Mouse (Mus musculus): Measurements from ENCODE around the gene Ulk4.

Gene Ulk4

DNA sequence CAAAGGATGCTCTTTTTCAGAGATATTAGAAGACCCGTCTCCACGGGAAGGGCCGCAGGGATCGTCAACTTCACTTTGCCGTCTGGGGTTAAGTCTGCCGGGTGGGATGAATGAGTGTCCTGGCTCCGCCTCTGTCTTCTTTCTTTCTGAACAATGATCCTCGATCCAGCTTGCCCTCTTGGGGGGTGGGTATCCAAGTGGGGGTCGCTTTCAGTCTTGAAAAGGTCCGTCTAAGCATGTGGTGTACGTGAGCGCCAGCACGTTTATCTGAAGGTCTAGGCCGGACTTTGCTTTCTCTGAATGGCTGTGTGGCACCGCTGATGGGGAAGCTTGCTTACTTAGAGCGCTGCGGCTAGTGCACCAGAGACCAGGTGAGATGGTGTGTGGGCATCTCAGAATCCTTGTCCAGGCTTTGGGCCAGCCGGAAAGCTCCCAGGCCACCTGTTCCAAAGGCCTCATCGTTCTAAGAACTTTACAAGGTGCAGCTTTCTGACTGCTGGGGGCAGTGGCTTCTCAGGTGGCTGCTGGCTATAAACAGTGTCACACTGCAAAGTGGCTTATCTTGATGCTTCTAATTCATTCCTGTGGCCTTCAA lies 23.1 kb upstream of the Ulk4 start:
- no peak for DNase-seq (ENCODE audit: low spot score)

DNA sequence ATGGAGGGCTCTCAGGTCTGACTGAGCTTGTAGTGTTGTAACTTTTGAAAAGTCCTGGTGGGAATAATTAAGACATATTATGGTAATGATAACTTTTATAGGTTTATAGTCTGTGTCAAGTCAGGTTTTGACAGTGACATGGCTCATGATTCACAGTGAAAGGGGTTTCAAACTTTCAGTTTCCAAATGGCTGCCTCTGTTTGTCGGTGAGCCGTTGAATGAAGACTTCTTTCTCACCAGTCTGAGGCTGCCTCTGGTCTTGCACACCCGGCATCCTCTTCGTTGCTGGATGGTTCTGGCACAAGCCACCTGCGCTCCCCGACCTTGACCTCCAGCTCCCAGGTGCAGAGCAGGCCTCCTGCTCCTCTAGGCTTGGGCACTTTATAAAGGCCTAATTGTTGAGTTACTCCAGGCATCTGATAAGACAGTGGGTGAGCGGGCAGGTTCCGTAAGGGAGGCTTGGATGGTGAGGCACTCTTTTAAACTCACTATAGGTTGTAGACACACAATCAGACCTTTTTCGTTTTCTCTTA lies 22.3 kb upstream of the Ulk4 start:
- no peak for DNase-seq (ENCODE audit: low spot score)

DNA sequence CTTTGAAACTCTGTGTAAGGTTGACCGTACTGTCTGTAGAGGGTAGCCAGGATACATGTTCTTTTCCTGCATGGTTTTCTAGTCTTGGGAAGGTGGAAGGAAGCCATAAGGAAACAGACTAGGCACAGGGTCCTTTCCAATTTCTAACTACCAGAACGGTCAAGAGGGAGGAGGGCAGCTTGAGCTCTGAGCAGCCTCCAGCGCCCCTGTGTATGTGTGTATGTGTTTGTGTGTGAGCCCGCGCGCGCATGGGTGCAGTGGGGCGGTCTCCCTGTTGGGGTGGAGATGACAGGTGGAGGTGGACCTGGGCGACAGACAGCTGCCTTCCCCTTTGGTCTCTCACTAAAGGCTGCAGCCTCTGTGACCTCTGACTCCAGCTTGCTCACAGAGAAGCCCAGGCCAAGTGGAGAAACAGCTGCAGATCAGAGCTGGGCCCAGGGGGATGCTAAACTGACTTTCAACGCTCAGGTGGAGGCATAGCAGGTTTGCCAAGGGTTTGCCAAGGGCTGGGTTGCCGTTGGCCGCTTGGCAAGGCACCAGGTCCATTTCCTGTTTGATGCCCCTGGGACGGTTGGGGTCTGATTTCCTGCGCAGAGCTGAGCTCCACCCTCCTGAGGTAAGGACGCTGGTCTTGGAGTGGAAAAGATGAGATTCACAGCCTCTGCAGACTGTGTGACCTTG lies 21.6 kb upstream of the Ulk4 start:
- DNase-seq (ENCODE audit: low spot score), result no peak

DNA sequence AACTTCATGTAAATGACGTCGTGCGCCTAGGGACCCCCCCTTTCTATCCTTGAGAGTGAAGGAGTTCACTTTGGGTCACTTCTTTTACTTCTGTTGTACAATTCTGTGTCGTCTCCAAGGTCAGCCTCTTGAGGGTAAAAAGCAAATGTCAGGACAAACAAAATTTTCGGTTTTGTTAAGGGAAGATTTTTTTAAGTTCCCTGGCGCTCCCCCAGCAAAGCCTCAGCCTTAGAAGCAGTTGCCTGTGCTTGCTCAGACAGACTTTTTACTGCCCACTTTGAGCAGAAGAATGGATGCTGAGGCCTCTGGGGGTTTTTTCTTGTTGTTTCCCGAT lies 21.0 kb upstream of the Ulk4 start:
- no peak for DNase-seq (ENCODE audit: low spot score)

DNA sequence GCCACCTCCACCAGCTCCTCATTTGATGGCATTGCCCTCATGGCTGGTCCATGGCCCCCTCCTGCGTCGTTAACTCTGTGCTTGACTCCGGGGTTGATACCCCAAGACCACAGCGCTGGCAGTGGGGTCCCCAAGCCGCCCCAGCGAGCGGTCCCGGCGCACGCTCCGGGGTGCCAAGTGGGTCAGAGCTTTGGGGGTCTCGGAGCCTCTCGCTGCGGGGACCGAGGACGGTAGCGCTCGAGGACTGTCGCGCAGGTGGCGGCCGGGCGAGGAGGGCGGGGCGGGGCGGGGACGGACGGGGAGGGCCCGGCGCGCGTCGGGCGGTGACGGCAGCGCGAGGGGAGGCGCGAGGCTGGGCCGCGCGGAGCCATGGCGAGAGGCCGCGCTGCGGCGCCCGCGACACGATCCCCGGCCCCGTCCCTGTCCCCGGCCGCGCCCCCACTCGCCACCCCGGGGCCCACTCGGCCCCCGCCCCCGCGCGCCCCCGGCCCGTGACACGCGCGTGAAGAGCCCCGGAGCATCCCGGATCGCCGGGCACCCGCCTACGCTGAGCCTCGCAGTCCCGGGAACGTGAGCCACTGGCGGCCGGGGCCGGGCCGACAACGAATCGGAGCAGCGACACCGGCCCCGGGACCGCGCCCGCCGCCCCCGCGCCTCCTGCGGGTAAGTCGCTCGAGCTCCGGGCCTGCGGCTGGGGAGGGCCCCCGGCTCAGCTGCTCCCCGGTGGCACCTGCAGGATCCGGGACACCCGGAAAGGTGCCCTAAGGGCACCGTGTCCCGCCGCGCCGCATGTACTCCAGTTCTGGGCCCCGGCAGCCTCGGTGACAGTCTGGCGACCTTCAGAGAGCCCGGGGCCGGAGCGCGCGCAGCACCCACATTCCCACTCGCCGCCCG lies 20.4 kb upstream of the Ulk4 start, which contains the start of gene Trak1:
Gene Trak1 (plus strand): TSS at position 332 of the 894 bp plus-strand sequence.
- no peak for DNase-seq (ENCODE audit: low spot score)

DNA sequence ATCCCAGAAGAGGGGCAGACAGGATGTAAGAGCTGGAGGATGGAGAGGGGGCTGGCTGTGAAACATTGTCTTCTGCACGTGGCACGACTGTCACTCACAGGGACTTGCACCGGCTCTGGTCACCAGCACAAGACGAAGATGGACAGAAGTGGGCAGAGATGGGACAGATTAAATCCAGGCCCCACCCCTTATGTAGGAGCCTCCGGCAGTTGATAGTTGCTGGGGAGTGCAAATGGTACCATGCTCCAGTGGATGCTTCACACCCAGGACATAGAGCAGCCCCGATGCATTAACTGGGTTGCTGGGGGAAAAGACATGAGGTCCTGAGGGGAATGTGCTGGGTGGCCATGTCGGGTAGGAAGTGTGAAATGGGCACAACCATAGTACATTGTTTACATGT lies 18.2 kb upstream of the Ulk4 start:
- no peak for DNase-seq (ENCODE audit: low spot score)

DNA sequence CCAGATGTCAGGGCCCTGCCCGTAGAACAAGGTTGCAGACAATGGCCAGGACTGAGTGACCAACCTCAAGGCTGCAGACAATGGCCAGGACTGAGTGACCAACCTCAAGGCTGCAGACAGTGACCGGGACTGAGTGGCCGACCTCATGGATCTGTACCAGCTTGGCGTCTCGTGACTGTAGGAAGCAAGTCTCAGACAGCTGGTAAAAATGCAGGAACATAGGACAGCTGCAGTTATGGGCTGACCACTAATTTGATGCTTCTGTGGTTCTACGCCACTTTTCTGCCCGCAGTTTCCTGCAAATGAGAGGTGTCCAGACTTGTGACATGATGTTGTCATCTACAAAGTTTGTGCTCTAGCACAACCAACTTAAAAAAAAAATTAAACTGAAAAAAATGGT lies 16.2 kb upstream of the Ulk4 start:
- no peak for DNase-seq (ENCODE audit: low spot score)

DNA sequence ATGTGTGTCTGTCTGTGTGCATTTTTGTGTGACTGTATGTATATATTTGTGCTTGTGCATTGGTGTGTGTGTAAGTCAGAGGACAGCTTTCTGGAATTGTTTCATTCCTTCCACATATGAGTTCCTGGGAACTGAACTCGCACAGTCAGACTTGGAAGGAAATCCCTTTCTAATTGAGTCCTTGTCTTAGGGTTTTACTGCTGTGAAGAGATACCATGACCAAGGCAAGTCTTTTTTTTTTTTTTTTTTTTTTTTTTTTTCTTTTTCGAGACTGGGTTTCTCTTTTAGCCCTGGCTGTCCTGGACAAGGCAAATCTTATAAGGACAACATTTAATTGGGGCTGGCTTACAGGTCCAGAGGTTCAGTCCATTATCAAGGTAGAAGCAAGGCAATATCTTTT lies 14.3 kb upstream of the Ulk4 start:
- DNase-seq (ENCODE audit: low spot score), result no peak

DNA sequence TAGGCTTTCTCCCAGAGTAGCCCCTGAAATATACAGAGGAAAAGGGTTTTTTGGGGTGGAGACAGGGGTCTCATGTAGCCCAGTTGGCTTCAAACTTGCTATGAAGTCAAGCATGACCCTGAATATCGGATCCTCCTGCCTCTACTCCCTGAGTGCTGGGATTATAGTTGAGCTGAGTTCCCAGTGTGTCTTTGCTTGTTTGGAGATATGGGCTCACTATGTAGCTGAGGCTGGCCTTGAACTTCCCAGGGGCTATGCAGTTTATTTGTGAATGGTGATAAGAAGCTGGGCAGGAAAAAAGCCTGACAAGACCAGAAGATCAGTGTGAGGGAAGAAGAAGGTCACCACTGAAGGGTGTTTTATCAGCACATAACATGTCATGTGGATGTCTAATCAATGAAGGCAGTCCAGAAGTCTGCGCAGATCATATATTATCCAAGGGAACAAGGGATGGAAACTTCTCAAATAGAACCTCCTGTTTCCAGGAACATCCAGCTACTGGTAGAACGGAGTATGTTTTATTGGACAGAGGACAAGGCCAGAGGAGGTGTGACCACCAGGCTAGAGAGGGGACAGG lies 9.4 kb upstream of the Ulk4 start:
- no peak for DNase-seq (ENCODE audit: low spot score)

DNA sequence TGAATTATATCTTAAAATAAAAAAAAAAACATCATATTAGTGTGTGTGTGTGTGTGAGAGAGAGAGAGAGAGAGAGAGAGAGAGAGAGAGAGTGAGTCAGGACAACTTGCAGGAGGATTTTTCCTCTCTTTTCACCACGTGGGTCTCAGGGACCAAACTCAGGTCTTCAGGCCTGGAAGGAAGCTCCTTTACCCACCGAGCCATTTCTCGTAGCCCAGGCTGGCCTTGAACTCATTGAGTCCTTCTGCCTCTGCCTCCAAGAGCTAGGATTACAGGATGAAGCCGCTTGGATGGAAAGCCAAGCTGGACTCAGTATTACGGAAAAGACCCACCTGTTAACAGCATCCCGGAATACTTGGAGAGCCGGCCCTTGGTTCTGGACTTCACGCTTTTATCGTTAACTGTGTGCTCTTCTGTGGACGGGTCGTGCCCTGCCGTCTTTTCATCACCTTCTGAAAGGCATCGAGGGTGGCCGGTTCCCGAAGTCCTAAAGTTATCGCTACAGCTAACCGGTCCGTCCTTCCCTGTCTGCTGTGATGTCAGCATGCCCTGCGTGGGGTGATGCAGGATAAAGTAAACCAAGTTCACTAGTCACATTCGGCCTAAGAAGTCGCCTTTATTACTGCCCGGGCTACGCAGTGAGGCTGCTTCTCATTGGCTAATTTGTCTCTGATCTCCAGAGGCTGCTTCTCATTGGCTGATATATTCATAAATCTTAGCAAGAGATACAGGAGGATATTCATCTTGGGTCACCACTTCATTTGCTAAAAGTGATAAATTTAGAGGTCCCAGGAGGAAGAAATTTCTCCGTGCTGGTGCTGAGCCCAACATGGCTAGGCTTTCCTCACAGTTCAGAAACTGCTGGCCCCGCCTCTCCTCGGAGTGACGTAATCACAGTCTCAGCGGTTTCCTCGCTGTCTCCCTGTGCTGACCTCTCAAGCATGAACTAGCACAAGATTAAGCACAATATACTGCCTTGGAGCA lies 8.6 kb upstream of the Ulk4 start:
- no peak for DNase-seq (ENCODE audit: low spot score)

DNA sequence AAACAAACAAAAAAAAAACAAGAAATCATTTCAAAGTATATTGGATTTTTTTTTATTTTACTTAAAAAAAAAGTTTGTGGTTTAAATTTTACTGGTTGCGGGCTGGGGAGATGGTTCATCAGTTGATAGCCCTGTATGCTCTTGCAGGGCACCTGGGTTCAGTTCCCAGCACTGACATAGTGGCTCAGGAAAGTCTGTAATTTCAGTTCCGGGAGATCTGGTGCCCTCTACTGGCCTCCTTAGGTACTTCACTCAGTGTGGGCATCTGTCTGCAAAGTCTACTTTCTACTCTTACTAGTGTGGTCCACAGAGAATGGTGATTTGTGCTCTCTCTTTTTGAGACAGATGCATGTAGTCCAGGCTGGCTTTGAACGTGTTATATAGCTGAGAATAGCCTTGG lies 7.4 kb upstream of the Ulk4 start:
- DNase-seq (ENCODE audit: low spot score), result no peak

DNA sequence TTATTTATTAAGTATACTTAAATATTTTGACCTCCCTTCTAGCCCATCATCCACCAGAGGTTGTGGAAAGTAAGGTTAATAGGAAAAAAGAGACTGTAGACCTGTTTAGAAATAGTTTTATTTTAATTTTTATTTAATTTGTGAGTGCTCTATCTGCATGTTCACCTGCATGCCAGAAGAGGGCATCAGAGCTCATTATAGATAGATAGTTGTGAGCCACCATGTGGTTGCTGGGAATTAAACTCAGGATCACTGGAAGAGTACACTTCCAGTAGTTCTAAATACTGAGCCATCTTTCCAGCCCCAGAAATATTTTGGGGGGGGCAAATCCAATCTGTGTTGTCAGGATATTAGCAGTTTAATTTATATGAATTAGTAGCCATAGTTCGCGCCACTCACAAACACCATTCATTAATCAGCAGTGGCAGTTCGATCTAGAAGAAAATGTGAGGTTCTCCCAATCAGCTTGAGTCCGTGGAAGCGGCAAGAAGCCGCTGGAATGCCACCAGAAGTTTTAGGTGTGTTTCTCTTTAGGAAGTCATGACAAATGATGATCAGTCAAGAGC lies 6.7 kb upstream of the Ulk4 start:
- DNase-seq (ENCODE audit: low spot score), result no peak

DNA sequence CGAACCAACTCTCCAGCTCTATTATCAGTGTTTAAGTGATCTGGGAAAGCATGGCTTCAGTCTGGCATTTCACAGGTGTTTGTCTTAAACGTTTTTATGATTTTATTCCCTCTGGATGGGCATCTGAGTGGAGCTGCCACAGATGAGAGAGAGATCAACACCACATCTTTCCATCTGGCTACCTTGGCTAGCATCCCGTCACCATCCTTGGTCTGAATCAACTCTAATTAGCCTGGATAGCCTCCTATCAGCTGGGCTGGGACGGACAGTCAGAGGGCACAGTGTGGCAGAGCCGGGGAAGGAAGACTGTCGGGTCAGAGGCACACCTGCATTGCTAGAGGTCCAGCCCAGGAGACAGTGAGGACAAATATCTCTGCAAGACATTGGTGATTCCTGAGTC lies 4.9 kb upstream of the Ulk4 start:
- DNase-seq (ENCODE audit: low spot score), result no peak

DNA sequence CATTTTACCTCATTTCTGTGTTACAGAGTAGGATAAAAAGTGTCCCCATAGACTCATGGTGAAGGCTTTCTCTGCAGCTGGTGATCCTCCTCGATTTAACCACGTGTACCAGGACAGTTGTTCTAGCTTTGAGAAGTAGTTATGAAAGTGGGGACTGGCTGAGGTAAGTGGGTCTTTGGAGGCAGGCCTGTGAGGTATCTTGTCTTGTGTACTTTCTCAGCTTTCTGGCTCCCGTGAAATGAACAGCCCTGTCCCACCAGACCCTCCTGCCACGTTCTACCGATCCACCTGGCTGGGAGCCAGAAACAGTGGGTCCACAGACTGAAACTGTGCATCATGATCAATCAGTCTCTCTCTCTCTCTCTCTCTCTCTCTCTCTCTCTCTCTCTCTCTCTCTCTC lies 2.2 kb upstream of the Ulk4 start:
- no peak for DNase-seq (ENCODE audit: low spot score)

DNA sequence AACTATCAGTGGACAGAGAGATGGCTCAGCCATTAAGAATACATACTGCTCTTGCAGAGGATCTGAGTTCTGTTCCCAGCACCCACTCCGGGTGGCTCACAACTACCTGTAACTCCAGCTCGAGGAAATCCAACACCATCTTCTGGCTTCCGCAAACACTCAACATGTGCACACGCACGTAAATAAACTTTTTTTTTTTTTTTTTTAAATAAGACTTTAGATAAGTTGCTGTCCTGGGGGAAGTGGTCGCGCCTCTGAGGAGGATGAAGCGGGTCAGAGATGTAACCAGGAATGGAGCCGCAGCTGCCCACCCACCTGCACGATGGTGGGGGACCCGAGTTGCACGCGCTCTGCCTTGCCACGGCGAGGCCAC lies 266 bp downstream of the Ulk4 start:
- no peak for DNase-seq (ENCODE audit: low spot score)

DNA sequence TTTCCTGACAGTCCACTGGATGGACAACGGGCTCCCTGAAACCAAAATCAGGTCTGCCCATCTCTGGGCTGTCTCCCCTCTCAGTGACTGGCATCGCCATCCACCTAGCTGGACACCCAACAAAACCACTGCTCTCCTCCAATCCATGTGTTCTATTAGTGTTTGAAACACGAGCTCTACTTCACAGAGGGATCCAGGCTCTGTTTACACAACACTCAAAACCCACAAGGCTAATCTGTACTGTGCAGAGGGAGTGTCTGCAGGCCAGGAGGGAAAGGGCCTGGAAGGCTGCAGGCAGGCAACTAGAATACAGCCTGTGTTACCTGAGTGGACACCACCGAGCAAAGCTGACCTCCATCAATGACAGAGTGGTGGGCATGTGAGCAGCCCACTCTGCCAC lies 5.4 kb downstream of the Ulk4 start:
- no peak for DNase-seq (ENCODE audit: low spot score)

DNA sequence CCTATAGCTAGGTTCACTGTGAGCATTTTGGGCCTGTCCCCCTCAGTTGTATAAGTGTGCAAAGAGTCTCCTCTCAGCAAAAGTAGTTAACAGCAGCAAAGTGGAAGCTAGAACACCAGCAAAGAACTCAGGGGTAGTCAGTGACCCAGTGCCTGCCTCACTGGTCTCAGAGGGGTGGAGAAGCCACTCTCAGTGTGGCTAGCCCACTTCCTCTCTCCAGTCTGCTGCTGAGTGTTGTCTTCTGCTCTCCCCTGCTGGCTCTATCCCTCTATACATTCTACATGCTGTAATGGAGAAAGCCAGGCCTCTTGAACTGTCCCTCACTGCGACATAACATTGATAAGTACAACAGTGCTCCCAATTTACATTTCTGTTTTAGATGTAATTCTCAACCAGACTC lies 5.8 kb downstream of the Ulk4 start:
- DNase-seq (ENCODE audit: low spot score), result no peak

DNA sequence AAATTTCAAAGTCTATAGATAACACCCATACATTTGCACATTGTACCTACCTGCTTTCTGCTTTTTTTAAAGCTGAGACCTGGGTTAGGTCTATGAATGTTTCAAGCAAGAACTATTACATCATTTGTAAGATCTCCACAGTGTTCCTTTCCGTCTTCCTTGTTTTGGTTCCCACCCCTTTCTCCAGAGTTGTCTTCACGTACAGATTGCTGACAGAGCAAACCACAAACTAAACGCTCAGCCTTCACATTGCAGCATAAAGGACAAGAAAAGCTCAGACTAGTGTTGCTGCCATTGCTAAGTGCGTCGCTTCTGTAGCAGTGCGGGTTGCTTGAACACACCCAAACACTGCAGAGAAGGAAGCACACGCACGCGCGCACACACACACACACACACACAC lies 11.7 kb downstream of the Ulk4 start:
- DNase-seq (ENCODE audit: low spot score), result no peak

DNA sequence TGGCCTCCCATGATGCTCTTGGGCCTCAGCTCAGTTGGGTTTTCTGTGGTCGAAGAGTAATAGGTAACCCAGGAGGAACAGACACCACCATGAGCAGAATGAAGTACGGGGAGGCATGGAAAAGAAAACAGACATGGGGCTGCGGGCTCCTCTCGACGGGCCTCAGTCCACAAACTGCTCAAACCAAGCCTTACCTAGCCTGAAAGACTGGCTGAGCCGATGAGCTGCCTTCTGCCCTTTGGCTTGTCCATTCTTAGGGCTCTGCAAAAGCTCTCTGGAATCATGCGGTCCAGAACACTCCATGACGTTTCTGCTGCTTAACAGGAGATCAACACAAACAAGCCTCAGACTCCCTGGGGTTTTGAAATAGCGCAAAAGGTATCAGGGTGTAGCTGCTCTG lies 19.9 kb downstream of the Ulk4 start:
- DNase-seq (ENCODE audit: low spot score), result no peak

DNA sequence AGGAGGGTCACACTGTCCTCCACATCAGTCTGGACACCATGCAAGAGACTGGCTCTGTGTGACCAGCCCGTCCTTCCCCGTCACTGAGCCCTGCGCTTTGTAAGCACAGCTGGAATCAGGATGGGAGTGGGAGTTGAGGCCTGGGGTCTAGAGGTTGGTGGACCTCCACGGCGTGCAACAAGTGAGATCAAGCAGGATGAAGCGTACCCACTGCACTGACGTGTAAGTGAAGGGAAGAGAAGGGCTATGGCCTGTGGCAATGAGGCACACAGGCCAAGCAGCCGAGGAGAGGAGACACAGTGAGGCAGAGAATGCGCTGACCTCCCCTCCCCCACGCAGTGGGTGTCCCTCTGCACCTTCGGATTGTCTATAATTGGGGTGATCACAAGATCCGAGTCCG lies 22.2 kb downstream of the Ulk4 start:
- DNase-seq (ENCODE audit: low spot score), result no peak

DNA sequence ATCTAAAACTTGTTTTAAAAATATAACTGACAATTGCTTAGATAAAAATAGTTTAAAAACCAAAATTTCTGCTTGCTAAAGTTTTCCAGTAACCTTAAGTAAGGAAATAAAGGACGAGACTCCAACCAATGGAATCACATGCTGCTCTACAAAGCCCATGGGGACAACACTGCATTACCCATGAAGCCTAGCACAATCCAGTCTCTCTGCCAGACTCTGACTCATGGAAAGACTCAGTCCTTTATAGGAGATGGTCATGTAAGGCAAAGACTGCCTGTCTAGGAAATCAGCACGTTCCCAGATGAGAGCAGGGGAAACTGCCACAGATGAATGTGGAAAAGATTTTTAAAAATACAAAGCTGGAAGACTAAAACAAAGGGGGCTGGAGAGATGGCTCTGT lies 23.0 kb downstream of the Ulk4 start:
- no peak for DNase-seq (ENCODE audit: low spot score)
